Mouse (Mus musculus): ENCODE data around the gene Cabp4.

DNA sequence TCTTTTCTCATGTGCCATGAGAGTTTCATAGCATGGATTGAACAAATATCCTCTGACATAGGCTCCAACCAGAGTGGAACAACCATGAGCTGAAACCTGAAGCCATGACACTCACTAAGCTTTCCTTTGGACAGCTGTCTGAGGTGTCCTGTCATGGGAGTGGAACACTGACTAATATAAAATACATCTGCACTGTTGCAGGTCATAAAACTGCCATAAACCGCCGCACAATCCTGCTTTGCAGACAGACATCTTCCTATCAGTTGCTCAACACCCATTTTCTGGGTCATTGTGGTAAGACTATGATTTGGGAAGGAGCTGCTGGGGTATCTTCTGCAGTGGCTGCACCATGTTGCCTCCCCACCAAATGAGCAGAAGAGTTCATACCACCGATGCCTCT is 51.1 kb downstream of the Cabp4 start:
- TF ChIP-seq POLR2A (IDR thresholded peaks at IDR 0.05; ENCODE audit: control insufficient read depth, low read depth, low read length) (no peak), CTCF (IDR thresholded peaks at IDR 0.05; ENCODE audit: control insufficient read depth, insufficient read depth, insufficient replicate concordance, low read depth, low read length) (no peak)

All from testis, adult 2 months (tissue).